Mouse (Mus musculus): Measurements from ENCODE around the gene Tmem182.

GRCm38 (mm10) chr1:40788956-40789355 lies 16.4 kb upstream of the Tmem182 start:
- no peak for TF ChIP-seq CTCF (IDR thresholded peaks at IDR 0.05)
- TF ChIP-seq EP300 (IDR thresholded peaks at IDR 0.05) = no peak
